Comparison of ENCODE assay signal across 24 mouse cellular contexts in genomic region chr9:73713508-73713907, GRCm38 (mm10).
"Had no signal": no experiment of that assay in that cellular context is flagged by ENCODE, and none has a peak within 500 bp of the region (broad histone marks: within the 10 kb centered on the region; RNA-seq: fewer than 3 reads in every experiment).

No protein-coding gene starts in this region.

- H3K9me3 ChIP-seq: heart, embryonic 13.5 days; heart, embryonic 15.5 days; hindbrain, embryonic 13.5 days; hindbrain, embryonic 15.5 days; kidney, embryonic 15.5 days; limb, embryonic 10.5 days; limb, embryonic 12.5 days; liver, embryonic 13.5 days; liver, embryonic 15.5 days had no signal

- H3K4me3 ChIP-seq: heart, adult 2 months; heart, embryonic 13.5 days; heart, embryonic 15.5 days; hindbrain, embryonic 13.5 days; hindbrain, embryonic 15.5 days; kidney, embryonic 15.5 days; limb, embryonic 10.5 days; limb, embryonic 12.5 days; liver, embryonic 13.5 days; liver, embryonic 15.5 days had no signal

- H3K27ac ChIP-seq: heart, adult 2 months; heart, embryonic 13.5 days; heart, embryonic 15.5 days; hindbrain, embryonic 13.5 days; hindbrain, embryonic 15.5 days; hindbrain, postnatal 0 days; kidney, embryonic 15.5 days; kidney, postnatal 0 days; limb, embryonic 10.5 days; limb, embryonic 12.5 days; liver, embryonic 13.5 days; liver, embryonic 15.5 days had no signal

- H3K9ac ChIP-seq: heart, embryonic 13.5 days; heart, embryonic 15.5 days; hindbrain, embryonic 13.5 days; hindbrain, embryonic 15.5 days; kidney, embryonic 15.5 days; limb, embryonic 12.5 days; liver, embryonic 13.5 days; liver, embryonic 15.5 days had no signal

- DNase-seq: gastrocnemius, postnatal 14 days; gastrocnemius, postnatal 36 days; heart, adult 11 months; heart, adult 2 months; heart, postnatal 14 days; heart, postnatal 36 days; kidney, adult 11 months; layer of hippocampus, adult 9-11 months; layer of hippocampus, postnatal 36 days; liver; liver, embryonic 13.5 days had no signal

- ATAC-seq: hindbrain, postnatal 0 days; intestine, embryonic 16.5 days had no signal

- H3K36me3 ChIP-seq: heart, embryonic 13.5 days; heart, embryonic 15.5 days; hindbrain, embryonic 13.5 days; hindbrain, embryonic 15.5 days; kidney, embryonic 15.5 days; limb, embryonic 10.5 days; limb, embryonic 12.5 days; liver, embryonic 13.5 days; liver, embryonic 15.5 days had no signal

- H3K4me1 ChIP-seq: heart, embryonic 15.5 days; hindbrain, embryonic 13.5 days; hindbrain, embryonic 15.5 days; limb, embryonic 12.5 days; liver, embryonic 13.5 days; liver, embryonic 15.5 days had no signal

- H3K4me2 ChIP-seq: heart, embryonic 11.5 days; heart, embryonic 13.5 days; heart, embryonic 15.5 days; hindbrain, embryonic 13.5 days; hindbrain, embryonic 15.5 days; kidney, embryonic 15.5 days; limb, embryonic 12.5 days; liver, embryonic 11.5 days; liver, embryonic 13.5 days; liver, embryonic 15.5 days had no signal

- H3K27me3 ChIP-seq: heart, embryonic 13.5 days; heart, embryonic 15.5 days; hindbrain, embryonic 13.5 days; hindbrain, embryonic 15.5 days; kidney, embryonic 15.5 days; limb, embryonic 12.5 days; liver, embryonic 13.5 days; liver, embryonic 15.5 days had no signal
